Mouse (Mus musculus) limb, embryonic 14.5 days (tissue): Measurements from ENCODE around the gene Mtg1. TPM values are rescaled to one million over a fixed set of nuclear protein-coding genes. Genes with fewer than 3 reads are reported as not detected.

Experiments
- ATAC-seq: fragments of 200-750 bp; cut with Nextera tagmentation; 2 replicates; pipeline ENCODE4 v1.8.0; 2017; ENCODE audit warnings: low read depth, moderate number of reproducible peaks, moderate TSS enrichment; ENCODE audit not compliant: low FRiP score
- DNase-seq: peaks from one replicate; pipeline ENCODE4 v3.0.0-alpha.2; 2015; ENCODE audit warnings: low spot score
- H3K27ac ChIP-seq: fragments of 300-500 bp; sonication (generic); replicated peaks from 2 replicates; pipeline ENCODE4 v1.5.1; 2014; ENCODE audit warnings: low read depth, mild to moderate bottlenecking, low read length, moderate library complexity, mixed read lengths
- H3K27me3 ChIP-seq: fragments of 300-500 bp; sonication (generic); 2 replicates; pipeline ENCODE4 v1.6.1; 2014; ENCODE audit warnings: low read length, mixed read lengths; ENCODE audit not compliant: control insufficient read depth, insufficient read depth
- H3K36me3 ChIP-seq: fragments of 300-500 bp; sonication (generic); 2 replicates; pipeline ENCODE4 v1.6.1; 2014; ENCODE audit warnings: mild to moderate bottlenecking, low read length, moderate library complexity, mixed read lengths; ENCODE audit not compliant: control insufficient read depth, insufficient read depth
- H3K4me1 ChIP-seq: fragments of 300-500 bp; sonication (generic); 2 replicates; pipeline ENCODE4 v1.6.1; 2014; ENCODE audit warnings: antibody characterized with exemption, low read length, mixed read lengths; ENCODE audit not compliant: control insufficient read depth, insufficient read depth
- H3K4me2 ChIP-seq: fragments of 300-500 bp; sonication (generic); replicated peaks from 2 replicates; pipeline ENCODE4 v1.6.1; 2014; ENCODE audit warnings: low read depth, mild to moderate bottlenecking, low read length, moderate library complexity; ENCODE audit not compliant: severe bottlenecking
- H3K4me3 ChIP-seq: fragments of 300-500 bp; sonication (generic); replicated peaks from 2 replicates; pipeline ENCODE4 v1.5.1; 2014; ENCODE audit warnings: low read length
- H3K9ac ChIP-seq: fragments of 300-500 bp; sonication (generic); 2 replicates; pipeline ENCODE4 v1.6.1; 2014; ENCODE audit warnings: mild to moderate bottlenecking, low read depth, low read length, moderate library complexity; ENCODE audit not compliant: severe bottlenecking
- H3K9me3 ChIP-seq: fragments of 300-500 bp; sonication (generic); 2 replicates; pipeline ENCODE4 v1.6.1; 2016; ENCODE audit warnings: low read length; ENCODE audit not compliant: control insufficient read depth
- POLR2A ChIP-seq: fragments of 200-500 bp; IDR thresholded peaks from 2 replicates; pipeline ENCODE4 v1.8.0; 2012; ENCODE audit warnings: inconsistent platforms, mild to moderate bottlenecking, moderate library complexity, borderline replicate concordance; ENCODE audit not compliant: insufficient read depth, insufficient read length; ENCODE audit errors: extremely low read depth
- WGBS: fragments of 180-500 bp; shearing (Covaris S2); extraction: QIAGEN DNeasy Blood & Tissue Kit; methylation state at CpG from one replicate; pipeline ENCODE4 v1.1.7; 2014; 5-methylcytosine and 5-hydroxymethylcytosine counted together
- polyA plus RNA-seq, 2 experiments: library from polyadenylated mRNA; depleted of rRNA in 1 of 2; stranded (reverse) in 1 of 2; unstranded in 1 of 2; fragments of >200 nt; fragmentation: Nextera tagmentation in 1 of 2; extraction: Ambion mirVana in 1 of 2; gene quantifications; 2 replicates each; pipeline versions ENCODE4 v1.2.1 to v1.2.3; 2012 to 2014

Mtg1 gene
- polyA plus RNA-seq, 2 experiments, result 26.5 to 28.4 TPM

DNA sequence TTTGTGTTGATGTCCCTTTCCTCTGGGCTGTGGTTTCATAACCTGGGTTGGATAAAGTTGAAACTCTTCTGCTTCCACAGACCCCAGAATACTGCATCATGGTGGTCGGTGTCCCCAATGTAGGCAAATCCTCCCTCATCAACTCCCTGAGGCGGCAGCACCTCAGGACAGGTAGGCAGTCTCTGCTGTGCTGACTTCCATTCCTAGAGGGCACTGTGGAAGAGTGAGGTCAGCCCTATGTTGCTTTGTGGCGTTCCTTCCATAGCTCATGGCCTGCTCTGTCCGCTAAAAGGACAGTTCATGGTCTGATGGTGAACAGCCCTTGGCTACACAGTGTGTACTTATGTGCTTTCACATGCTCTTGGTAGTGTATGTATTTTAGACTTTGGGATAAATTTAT lies 7.2 kb downstream of the Mtg1 start:
- H3K27me3 ChIP-seq, result no peaks in the 10 kb centered on the region
- H3K36me3 ChIP-seq, result 0 out of 2 replicates have a peak, but pooled peaks cover 6% of the 10 kb centered on the region
- TF ChIP-seq POLR2A, result no peak
- H3K4me2 ChIP-seq, result no peak overlapping the region
- ATAC-seq, result no peak
- no peak for DNase-seq
- 81% methylated on average over 4 of the region's 4 CpGs for WGBS
- H3K4me1 ChIP-seq, result no peaks in the 10 kb centered on the region
- H3K4me3 ChIP-seq, result no peak overlapping the region
- H3K9me3 ChIP-seq, result no peaks in the 10 kb centered on the region
- no peak overlapping the region for H3K9ac ChIP-seq
- H3K27ac ChIP-seq, result no peak overlapping the region

- 0 out of 2 replicates have a peak, but pooled peaks cover 2% of the 10 kb centered on the region for H3K36me3 ChIP-seq
- ATAC-seq (no peak), DNase-seq (no peak)
- H3K27ac ChIP-seq, result no peak overlapping the region
- H3K27me3 ChIP-seq, result peaks cover 27% of the 10 kb centered on the region
- no peak for TF ChIP-seq POLR2A
- H3K4me1 ChIP-seq, result 0 out of 2 replicates have a peak, but pooled peaks cover 3% of the 10 kb centered on the region
- H3K4me2 ChIP-seq, result peak overlapping the region; percentile 46
- 3% methylated on average over 25 of the region's 28 CpGs for WGBS
- peak overlapping the region; percentile 19; the same call in 1 of the 2 replicates for H3K4me3 ChIP-seq
- H3K9me3 ChIP-seq, result no peaks in the 10 kb centered on the region
- H3K9ac ChIP-seq, result peak overlapping the region; percentile 34; the same call in 1 of the 2 replicates
Observed at GRCm38 (mm10) chr7:140153383-140153782, 16.0 kb downstream of the Mtg1 start.

DNA sequence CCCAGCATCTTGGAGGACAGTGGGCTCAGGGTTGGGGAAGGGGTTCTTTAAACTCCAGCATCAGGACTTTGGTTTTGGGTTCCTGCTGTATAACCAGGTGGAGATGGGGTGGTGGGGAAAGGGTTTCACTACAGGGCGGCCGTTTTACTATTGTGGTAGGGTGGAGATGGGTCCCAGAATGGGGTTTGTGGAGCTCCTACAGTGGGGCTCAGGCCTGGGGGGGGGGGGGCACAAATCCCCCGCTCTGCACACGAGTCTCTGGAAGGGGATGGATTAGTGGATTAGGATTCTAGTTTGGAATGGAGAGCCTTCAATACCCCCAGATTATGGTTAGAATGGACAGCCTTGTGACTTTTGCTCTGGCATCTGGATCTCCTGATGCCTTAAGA lies 16.5 kb downstream of the Mtg1 start:
- Histone ChIP-seq H3K4me3 (peak overlapping the region; percentile 20; the same call in 1 of the 2 replicates), H3K27ac (no peak overlapping the region), H3K9me3 (no peaks in the 10 kb centered on the region), H3K36me3 (0 out of 2 replicates have a peak, but pooled peaks cover under 1% of the 10 kb centered on the region), H3K4me2 (no peak overlapping the region), H3K9ac (peak overlapping the region; percentile 31; the same call in 1 of the 2 replicates), H3K4me1 (0 out of 2 replicates have a peak, but pooled peaks cover 3% of the 10 kb centered on the region), H3K27me3 (peaks cover 27% of the 10 kb centered on the region)
- ATAC-seq, result no peak
- no peak for DNase-seq
- 30% methylated on average over 4 of the region's 4 CpGs for WGBS
- TF ChIP-seq POLR2A, result no peak

DNA sequence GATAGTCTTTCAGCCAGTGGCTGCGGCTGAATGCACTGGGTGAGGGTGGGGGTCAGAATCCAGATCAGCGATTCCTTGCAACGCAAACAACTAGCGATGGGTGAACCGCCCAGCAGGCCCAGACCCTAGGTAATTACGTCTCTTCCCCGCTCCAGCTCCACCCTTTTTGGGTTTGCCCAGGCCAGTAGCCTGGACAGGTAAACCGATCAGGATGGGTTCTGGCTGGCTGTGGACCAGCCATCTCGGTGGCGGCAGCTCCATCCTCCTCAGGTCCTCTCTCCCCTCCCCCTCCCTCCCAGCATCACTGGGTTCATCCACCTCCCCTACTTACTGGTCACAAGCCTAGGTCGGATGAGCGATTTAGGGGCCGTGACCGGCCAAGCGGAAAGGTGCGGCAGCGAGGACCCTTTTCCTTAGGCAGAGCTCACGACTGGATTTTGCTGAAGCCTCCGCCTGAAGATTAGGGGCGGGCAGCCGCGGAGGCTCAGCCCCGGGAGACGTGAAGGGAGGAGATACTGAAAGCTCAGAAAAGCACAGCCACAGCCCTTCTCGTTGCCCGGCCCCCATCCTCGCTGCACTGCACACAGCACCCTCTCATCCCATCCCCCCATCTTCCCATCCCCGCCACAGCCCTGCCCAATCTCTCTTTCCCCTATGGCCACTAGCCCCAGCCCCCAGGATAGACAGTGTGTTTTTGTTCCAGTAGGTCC lies 17.0 kb downstream of the Mtg1 start, which contains the start of gene Sprn:
Sprn (minus strand) TSS at position 660 of the 710 bp plus-strand sequence.
- no peak for ATAC-seq
- peaks cover 27% of the 10 kb centered on the region for H3K27me3 ChIP-seq
- 1% methylated on average over 19 of the region's 28 CpGs for WGBS
- H3K4me2 ChIP-seq, result peak within 1 kb of the TSS; percentile 33; the same call in 1 of the 2 replicates
- H3K4me1 ChIP-seq, result 0 out of 2 replicates have a peak, but pooled peaks cover 3% of the 10 kb centered on the region
- no peaks in the 10 kb centered on the region for H3K36me3 ChIP-seq
- H3K27ac ChIP-seq, result no peak within 1 kb of the TSS
- no peaks in the 10 kb centered on the region for H3K9me3 ChIP-seq
- TF ChIP-seq POLR2A, result no peak
- peak within 1 kb of the TSS; percentile 20 for H3K4me3 ChIP-seq
- H3K9ac ChIP-seq, result peak within 1 kb of the TSS; percentile 31; the same call in 1 of the 2 replicates
- DNase-seq, result no peak

- no peak for TF ChIP-seq POLR2A
Observed at GRCm38 (mm10) chr7:140160363-140160762, 23.0 kb downstream of the Mtg1 start.

More at GRCm38 (mm10) chr7:140160363-140160762, 23.0 kb downstream of the Mtg1 start:
- Histone ChIP-seq H3K4me1 (no peaks in the 10 kb centered on the region), H3K27me3 (no peaks in the 10 kb centered on the region), H3K4me2 (no peak overlapping the region), H3K9ac (no peak overlapping the region), H3K4me3 (no peak overlapping the region), H3K27ac (no peak overlapping the region), H3K9me3 (no peaks in the 10 kb centered on the region), H3K36me3 (no peaks in the 10 kb centered on the region)
- 70% methylated on average over 3 of the region's 3 CpGs for WGBS
- DNase-seq (no peak), ATAC-seq (no peak)
